Mouse (Mus musculus): ENCODE measurements around the gene Pdrg1. TPM values are rescaled to one million over a fixed set of nuclear protein-coding genes. Genes with fewer than 3 reads are reported as not detected.
A peak's percentile ranks its signal among the peaks of the same experiment; 100 is the strongest.

The Pdrg1 gene
- 10 to 100 TPM; 50.6 to 63.4 TPM for total RNA-seq (2021)
- long read RNA-seq, experiment 1, transcript Pdrg1-201 (5 exons, 1,273 nt) = major isoform, 55 of 63 reads
- long read RNA-seq, experiment 1, partial matches to known transcripts = 2 of 63 reads
- long read RNA-seq, experiment 1, other reads (novel, unspliced or antisense) = 6 of 63 reads
- long read RNA-seq, experiment 2, transcript Pdrg1-201 (5 exons, 1,273 nt) = major isoform, 19 of 27 reads
- long read RNA-seq, experiment 2, partial matches to known transcripts = 0 of 27 reads
- long read RNA-seq, experiment 2, other reads (novel, unspliced or antisense) = 7 of 27 reads

DNA sequence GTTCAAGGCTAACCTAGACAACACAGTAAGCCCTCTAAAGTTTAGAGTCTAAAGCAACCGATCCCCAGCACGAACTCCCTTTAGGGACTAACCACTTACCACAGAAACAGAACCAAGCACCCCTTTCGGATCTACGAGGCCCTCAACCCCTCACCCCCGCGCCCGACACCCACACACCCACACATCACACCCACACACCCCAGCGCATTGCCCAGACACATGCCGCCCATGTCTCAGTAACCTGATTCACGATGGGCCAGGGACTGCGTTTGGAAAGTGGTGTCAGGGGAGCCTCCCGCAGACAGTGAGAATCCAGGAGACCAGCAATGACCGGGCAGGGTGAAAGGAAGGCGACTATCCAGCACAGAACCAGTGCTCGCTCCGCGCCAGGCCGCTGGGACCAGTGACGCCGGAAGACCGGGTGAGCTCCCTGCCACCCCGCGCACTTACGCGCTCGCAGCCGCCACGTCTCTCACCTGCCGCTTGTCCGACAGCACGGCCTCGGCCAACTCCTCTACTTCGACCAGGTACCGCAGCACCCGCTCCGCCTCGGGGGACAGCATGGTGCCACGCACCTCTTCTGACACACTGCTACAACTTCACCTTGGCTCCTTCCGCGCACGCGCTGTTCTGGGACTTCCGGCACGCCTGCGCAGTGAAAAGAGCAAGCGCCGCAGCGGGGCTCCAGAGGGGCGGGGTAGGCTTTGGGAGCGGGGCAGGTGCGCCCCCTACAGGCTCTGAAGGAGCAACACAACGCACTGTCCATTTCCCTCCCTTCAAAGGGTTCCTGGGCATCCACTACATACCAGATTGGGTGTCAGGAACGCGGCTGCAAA, at the start of gene Pdrg1:
Gene Pdrg1, minus strand, starts transcription at position 670 of the 836 bp plus-strand sequence.
- DNase-seq (ENCODE audit: low spot score in 2 of 2) = peak; percentile 95 to 97

DNA sequence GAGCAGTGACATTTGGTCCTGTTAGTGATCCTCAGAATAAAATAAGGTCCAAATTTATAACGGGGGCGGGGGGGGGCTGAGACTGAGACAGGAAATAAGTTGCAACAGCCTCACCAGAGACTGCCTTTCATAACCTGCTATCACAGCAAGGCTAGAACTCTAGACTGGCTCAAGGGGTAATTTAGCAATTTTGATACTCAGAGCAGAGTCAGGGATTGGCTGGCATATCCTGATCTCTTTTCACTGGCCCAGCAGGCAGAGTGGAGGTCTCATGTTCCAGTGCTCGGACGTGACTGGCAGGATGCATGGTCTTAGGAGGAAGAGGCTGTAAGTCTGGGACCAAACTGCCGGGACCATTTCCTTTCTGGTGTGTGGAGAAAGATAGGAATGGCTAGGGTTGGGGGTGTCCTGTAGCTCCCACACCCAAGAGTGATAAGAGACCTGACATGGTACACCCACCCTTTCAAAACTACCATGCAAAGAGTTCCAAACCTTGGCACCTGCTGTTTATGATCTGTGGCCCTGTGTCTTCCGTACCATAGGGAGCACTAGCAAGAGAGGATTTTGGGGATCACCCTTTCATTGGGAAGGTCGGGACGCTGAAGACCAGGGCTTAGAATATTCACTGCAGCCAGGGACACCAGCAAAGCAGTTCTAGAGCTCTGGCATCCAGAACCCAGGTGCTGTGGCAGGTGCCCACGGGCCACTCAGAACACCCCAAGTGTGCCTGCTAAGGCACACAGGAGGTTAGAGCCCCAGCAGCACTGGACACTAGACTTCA, 49.2 kb upstream of the Pdrg1 start:
- no peak for DNase-seq (ENCODE audit: low spot score in 2 of 2)

GRCm38 (mm10) chr2:153063394-153063793, 48.2 kb upstream of the Pdrg1 start:
- no peak for DNase-seq (ENCODE audit: low spot score in 2 of 2)

GRCm38 (mm10) chr2:153060216-153060615, 45.0 kb upstream of the Pdrg1 start:
- no peak for DNase-seq (ENCODE audit: low spot score in 2 of 2)

DNA sequence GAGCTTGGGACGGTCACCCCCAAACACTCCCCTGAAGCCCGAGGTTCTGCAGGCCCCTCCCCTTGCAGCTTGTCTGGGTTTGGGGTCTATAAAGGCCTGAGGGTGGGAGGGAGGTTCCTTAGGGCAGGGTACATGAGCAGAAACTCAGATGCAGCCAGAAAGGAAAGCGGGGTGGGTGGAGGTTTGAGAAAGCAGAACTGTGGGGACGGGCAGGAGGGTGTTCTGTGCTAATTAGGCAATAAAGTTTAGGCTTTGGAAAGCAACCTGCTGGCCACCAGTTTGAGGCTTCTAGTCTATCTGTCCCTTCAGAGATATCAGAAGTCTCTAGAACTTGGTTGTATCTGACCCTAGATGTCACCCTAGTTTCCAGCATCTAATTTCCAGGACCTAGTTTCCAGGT, 43.1 kb upstream of the Pdrg1 start:
- DNase-seq (ENCODE audit: low spot score in 2 of 2) = no peak

DNA sequence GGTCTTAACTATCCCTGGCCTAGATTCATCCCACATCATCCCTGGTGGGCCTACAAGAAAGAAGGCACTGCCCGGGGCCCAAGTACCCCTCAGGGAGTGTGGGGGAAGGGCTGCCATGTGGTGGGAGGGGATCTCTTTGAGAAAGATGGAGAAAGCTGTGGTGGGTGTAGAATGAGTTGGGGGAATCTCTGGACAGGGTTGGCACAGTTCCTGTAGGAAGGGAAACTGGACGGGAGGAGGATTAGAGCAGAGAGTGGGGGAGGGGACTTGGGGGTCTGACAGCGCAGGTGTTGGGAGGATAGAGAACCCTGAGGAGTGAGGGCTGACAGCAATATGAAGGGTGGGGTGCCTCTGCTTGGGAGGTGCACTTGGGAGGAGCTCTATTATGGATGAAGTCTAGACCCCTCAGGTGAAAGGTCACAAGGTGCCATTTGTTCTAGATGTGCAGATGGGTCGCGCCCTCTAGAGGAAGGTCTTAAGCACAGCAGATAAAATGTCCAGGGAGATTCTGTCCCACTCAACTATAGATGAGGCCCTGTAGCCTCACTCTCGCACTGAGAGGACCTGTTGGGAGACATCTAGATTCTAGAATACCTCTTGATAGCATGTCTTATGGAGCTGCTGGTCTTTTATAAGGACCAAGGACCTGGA, 40.2 kb upstream of the Pdrg1 start:
- DNase-seq (ENCODE audit: low spot score in 2 of 2) = no peak

DNA sequence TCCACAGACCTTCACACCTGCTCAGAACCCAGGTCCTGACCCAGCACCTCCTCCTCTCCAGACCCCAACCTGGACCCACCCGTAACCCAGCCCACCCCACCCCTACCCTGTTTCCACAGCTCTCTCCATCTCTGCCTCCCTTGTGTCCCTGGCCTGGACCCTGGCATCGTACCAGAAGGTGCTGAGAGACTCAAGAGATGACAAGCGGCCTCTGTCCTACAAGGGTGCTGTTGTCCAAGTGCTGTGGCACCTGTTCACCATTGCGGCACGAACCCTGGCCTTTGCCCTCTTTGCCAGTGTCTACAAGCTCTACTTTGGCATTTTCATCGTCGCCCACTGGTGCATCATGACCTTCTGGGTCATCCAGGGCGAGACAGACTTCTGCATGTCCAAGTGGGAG, 38.7 kb upstream of the Pdrg1 start:
- DNase-seq (ENCODE audit: low spot score in 2 of 2) = no peak

GRCm38 (mm10) chr2:153052700-153053351, 37.6 kb upstream of the Pdrg1 start:
- DNase-seq (ENCODE audit: low spot score in 2 of 2) = no peak

GRCm38 (mm10) chr2:153051537-153051936, 36.3 kb upstream of the Pdrg1 start:
- no peak for DNase-seq (ENCODE audit: low spot score in 2 of 2)

DNA sequence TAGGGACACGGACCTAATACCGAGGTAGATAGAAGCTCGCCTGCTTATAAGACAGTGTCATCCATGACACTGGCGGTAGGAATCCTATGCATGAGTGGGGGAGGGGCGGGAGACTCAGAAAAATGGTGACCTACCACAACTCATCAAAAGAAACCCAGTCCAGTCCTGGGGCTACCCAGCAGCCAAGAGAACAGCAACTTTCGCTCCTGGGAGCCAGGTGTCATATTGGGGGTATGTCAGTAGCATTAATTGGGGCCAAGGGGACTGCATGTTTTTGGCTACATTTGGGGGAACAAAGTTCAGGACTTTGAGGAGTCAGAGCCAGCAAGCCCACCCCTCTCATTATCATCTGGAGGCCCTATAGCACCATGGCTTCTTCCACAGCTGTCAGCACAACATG, 35.9 kb upstream of the Pdrg1 start:
- DNase-seq (ENCODE audit: low spot score in 2 of 2) = no peak

DNA sequence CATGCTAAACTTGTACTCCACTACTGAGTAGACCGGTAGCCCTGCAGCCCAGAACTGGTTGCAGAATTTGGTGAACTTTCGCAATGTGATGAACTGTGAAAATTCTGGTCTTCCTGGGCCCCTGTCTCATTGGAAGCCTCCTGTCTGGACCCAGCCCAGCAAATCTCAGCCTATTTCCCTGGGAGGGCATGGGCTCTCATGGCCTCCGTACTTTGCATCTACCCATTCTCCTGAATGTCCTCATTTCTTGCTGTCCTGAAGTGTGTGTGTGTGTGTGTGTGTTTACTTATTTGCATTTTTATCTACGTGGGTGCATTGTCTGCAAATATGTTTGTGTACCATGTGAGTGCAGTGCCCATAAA, 34.8 kb upstream of the Pdrg1 start:
- DNase-seq (ENCODE audit: low spot score in 2 of 2) = no peak

GRCm38 (mm10) chr2:153049288-153049996, 34.2 kb upstream of the Pdrg1 start:
- peak; percentile 63 to 69 for DNase-seq (ENCODE audit: low spot score in 2 of 2)

- DNase-seq (ENCODE audit: low spot score in 2 of 2) = peak; percentile 72 to 77
These were observed 32.7 kb upstream of the Pdrg1 start for GRCm38 (mm10) chr2:153047828-153048465.

DNA sequence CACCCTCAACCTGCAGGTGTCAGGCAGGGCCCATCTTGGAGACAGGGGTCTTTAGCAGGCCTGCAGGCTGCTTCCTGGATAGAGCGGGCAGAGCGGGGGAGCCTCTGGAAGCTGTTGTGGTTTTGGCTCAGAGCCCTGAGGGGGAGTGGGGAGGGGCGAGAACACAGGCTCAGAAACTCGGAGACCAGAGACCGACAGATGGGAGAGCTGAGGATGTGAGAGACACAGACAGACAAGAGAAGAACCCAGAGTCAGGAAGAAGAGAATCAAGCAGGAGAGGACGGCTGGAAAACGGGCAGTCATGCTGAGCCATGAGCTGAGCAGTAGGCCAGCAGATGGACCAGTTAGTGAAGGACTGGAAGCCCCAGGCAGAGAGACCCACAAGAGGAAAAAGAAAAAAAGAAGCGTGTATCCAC, 30.7 kb upstream of the Pdrg1 start:
- peak; percentile 50 to 75 for DNase-seq (ENCODE audit: low spot score in 2 of 2)

GRCm38 (mm10) chr2:153043886-153044285, 28.7 kb upstream of the Pdrg1 start:
- DNase-seq (ENCODE audit: low spot score in 2 of 2) = no peak

DNA sequence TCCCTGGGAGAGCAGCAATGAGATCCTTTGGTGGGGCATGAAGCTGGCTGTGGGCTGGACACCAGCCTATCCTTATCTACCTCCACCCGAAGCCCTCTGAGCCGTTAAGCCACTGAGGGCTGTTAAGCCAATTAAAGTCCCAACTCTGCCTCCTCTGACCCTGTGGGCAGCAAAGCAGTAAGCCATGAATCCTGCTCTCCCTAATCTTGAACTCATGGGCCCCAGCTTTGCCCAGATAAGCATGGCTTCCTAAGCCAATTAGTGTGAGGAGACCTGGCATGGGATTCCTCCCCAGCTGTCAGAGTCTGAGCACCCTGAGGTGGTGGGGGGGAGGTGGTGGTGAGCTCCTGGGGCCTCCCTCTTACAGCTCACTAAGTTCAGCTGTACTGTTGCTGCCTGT, 21.5 kb upstream of the Pdrg1 start:
- no peak for DNase-seq (ENCODE audit: low spot score in 2 of 2)

DNA sequence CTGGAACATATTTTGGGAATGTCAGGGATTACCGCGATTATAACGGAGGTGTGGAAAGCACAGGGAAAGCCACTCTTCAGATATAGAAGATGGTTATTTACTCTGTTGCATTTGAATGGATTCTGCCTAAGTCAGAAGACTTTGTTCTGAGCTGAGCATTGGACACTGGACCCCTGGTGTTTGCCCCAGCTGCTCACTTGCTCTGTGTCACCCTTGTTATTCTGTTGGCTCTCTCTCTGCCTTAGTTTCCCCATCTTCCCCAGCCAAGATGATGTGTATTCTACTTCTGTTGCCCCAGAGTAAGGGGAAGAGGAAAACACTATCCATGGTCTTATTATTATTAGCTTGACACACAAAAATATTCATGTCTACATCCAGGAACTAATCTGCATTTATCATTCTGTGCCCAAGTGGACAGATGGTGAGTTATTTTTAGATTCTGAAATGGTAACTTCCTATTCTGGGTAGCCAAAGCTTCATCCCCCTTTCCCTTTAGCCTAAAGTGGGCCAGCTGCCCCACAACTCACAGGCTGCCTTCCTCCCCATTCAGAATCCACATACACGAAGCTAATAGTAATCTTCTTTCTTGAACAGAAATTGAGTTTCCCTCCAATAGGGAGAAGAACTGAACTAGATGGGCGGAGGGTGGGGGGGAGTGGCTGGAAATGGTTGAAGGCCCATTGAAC, 18.5 kb upstream of the Pdrg1 start:
- no peak for DNase-seq (ENCODE audit: low spot score in 2 of 2)

- no peak for DNase-seq (ENCODE audit: low spot score in 2 of 2)
These were observed 17.7 kb upstream of the Pdrg1 start for GRCm38 (mm10) chr2:153032973-153033372.
